Mouse (Mus musculus) midbrain, postnatal 0 days (tissue): ENCODE data around the gene Crb1. TPM values are rescaled to one million over a fixed set of nuclear protein-coding genes. Genes with fewer than 3 reads are reported as not detected.

Source experiments
- ATAC-seq: fragments of 200-750 bp; cut with Nextera tagmentation; 2 replicates; pipeline ENCODE4 v1.8.0; 2017; ENCODE audit warnings: moderate number of reproducible peaks, mild to moderate bottlenecking, moderate TSS enrichment, moderate library complexity; ENCODE audit not compliant: low FRiP score
- DNase-seq: peaks from one replicate; pipeline ENCODE4 v3.0.0-alpha.2; 2015; ENCODE audit warnings: low spot score
- H3K27ac ChIP-seq: fragments of 300-500 bp; sonication (generic); 2 replicates; pipeline ENCODE4 v1.5.1; 2014; ENCODE audit warnings: low read depth, mild to moderate bottlenecking, low read length, mixed read lengths
- H3K27me3 ChIP-seq: fragments of 300-500 bp; sonication (generic); 2 replicates; pipeline ENCODE4 v1.6.1; 2014; ENCODE audit warnings: low read length, control low read depth, mixed read lengths; ENCODE audit not compliant: insufficient read depth
- H3K36me3 ChIP-seq: fragments of 300-500 bp; sonication (generic); 2 replicates; pipeline ENCODE4 v1.6.1; 2014; ENCODE audit warnings: low read length, control low read depth, mixed read lengths; ENCODE audit not compliant: insufficient read depth
- H3K4me1 ChIP-seq: fragments of 300-500 bp; sonication (generic); 2 replicates; pipeline ENCODE4 v1.6.1; 2014; ENCODE audit warnings: mild to moderate bottlenecking, control low read depth, antibody characterized with exemption, low read length, mixed read lengths; ENCODE audit not compliant: insufficient read depth
- H3K4me2 ChIP-seq: fragments of 300-500 bp; sonication (generic); 2 replicates; pipeline ENCODE4 v1.6.1; 2014; ENCODE audit warnings: low read depth, mild to moderate bottlenecking, low read length, mixed read lengths; ENCODE audit not compliant: poor library complexity, severe bottlenecking
- H3K4me3 ChIP-seq: fragments of 300-500 bp; sonication (generic); 2 replicates; pipeline ENCODE4 v1.5.1; 2014; ENCODE audit warnings: low read depth, mild to moderate bottlenecking, low read length, moderate library complexity
- H3K9ac ChIP-seq: fragments of 300-500 bp; sonication (generic); replicated peaks from 2 replicates; pipeline ENCODE4 v1.6.1; 2014; ENCODE audit warnings: mild to moderate bottlenecking, low read length, moderate library complexity, mixed read lengths; ENCODE audit not compliant: poor library complexity, severe bottlenecking
- H3K9me3 ChIP-seq: fragments of 300-500 bp; sonication (generic); 2 replicates; pipeline ENCODE4 v1.6.1; 2016; ENCODE audit warnings: low read length, control low read depth
- CTCF ChIP-seq: IDR thresholded peaks from 2 replicates; pipeline ENCODE4 v1.5.1; 2016; ENCODE audit warnings: antibody characterized with exemption, mild to moderate bottlenecking
- WGBS: fragments of 180-500 bp; shearing (Covaris S2); extraction: QIAGEN DNeasy Blood & Tissue Kit; methylation state at CpG from one replicate; pipeline ENCODE4 v1.1.7; 2014; 5-methylcytosine and 5-hydroxymethylcytosine counted together
- polyA plus RNA-seq: library from polyadenylated mRNA; unstranded; fragments of >200 nt; fragmentation: Nextera tagmentation; extraction: Ambion mirVana; gene quantifications from 2 replicates; pipeline ENCODE4 v1.2.1, GENCODE M21; 2015
- total RNA-seq: library from RNA; depleted of rRNA; stranded (reverse); fragments of >200 nt; gene quantifications from 2 replicates; pipeline ENCODE4 v1.2.3, GENCODE M21; 2014

Crb1 gene
- total and polyA plus RNA-seq, 2 experiments from 2014 or later = 1.8 to 3.0 TPM

- Histone ChIP-seq H3K36me3 (no peaks in the 10 kb centered on the region), H3K27ac (no peak overlapping the region), H3K27me3 (no peaks in the 10 kb centered on the region), H3K4me3 (no peak overlapping the region), H3K4me2 (no peak overlapping the region), H3K9ac (no peak overlapping the region), H3K9me3 (no peaks in the 10 kb centered on the region), H3K4me1 (no peaks in the 10 kb centered on the region)
- DNase-seq (no peak), ATAC-seq (no peak)
- no peak for TF ChIP-seq CTCF
- 87% methylated on average over 6 of the region's 6 CpGs for WGBS
Observed at GRCm38 (mm10) chr1:139224309-139224949, 152.5 kb downstream of the Crb1 start.

- H3K4me3 ChIP-seq = no peak overlapping the region
- H3K27ac ChIP-seq = no peak overlapping the region
- no peak overlapping the region for H3K9ac ChIP-seq
- H3K27me3 ChIP-seq = no peaks in the 10 kb centered on the region
- H3K36me3 ChIP-seq = no peaks in the 10 kb centered on the region
- H3K9me3 ChIP-seq = no peaks in the 10 kb centered on the region
- ATAC-seq (no peak), DNase-seq (no peak)
- no peaks in the 10 kb centered on the region for H3K4me1 ChIP-seq
- TF ChIP-seq CTCF = no peak
- 74% methylated on average over 4 of the region's 4 CpGs for WGBS
- H3K4me2 ChIP-seq = no peak overlapping the region
Observed at GRCm38 (mm10) chr1:139223804-139224203, 153.1 kb downstream of the Crb1 start.

GRCm38 (mm10) chr1:139215311-139215710, 161.6 kb downstream of the Crb1 start:
- DNase-seq (no peak), ATAC-seq (no peak)
- H3K36me3 ChIP-seq = no peaks in the 10 kb centered on the region
- no peaks in the 10 kb centered on the region for H3K27me3 ChIP-seq
- no peak overlapping the region for H3K4me2 ChIP-seq
- 70% methylated on average over 8 of the region's 8 CpGs for WGBS
- no peak overlapping the region for H3K9ac ChIP-seq
- H3K9me3 ChIP-seq = no peaks in the 10 kb centered on the region
- no peak overlapping the region for H3K4me3 ChIP-seq
- H3K4me1 ChIP-seq = 0 out of 2 replicates have a peak, but pooled peaks cover 4% of the 10 kb centered on the region
- TF ChIP-seq CTCF = no peak
- H3K27ac ChIP-seq = no peak overlapping the region

- TF ChIP-seq CTCF = no peak
- Histone ChIP-seq H3K36me3 (no peaks in the 10 kb centered on the region), H3K27me3 (no peaks in the 10 kb centered on the region), H3K27ac (no peak overlapping the region), H3K9me3 (no peaks in the 10 kb centered on the region), H3K4me2 (no peak overlapping the region), H3K9ac (no peak overlapping the region), H3K4me1 (0 out of 2 replicates have a peak, but pooled peaks cover 7% of the 10 kb centered on the region), H3K4me3 (no peak overlapping the region)
- ATAC-seq (no peak), DNase-seq (no peak)
- WGBS = 74% methylated on average over 4 of the region's 4 CpGs
Observed at GRCm38 (mm10) chr1:139210505-139210904, 166.4 kb downstream of the Crb1 start.

- Histone ChIP-seq H3K4me2 (0 out of 2 replicates have a peak overlapping the region, but pooled peaks have one; percentile 1), H3K27ac (no peak overlapping the region), H3K36me3 (no peaks in the 10 kb centered on the region), H3K27me3 (no peaks in the 10 kb centered on the region), H3K4me1 (0 out of 2 replicates have a peak, but pooled peaks cover 7% of the 10 kb centered on the region), H3K9ac (no peak overlapping the region), H3K4me3 (no peak overlapping the region), H3K9me3 (no peaks in the 10 kb centered on the region)
- WGBS = 13% methylated on average over 7 of the region's 7 CpGs
- peak; percentile 39 for DNase-seq
- no peak for ATAC-seq
- no peak for TF ChIP-seq CTCF
Observed at GRCm38 (mm10) chr1:139209796-139210195, 167.1 kb downstream of the Crb1 start.

GRCm38 (mm10) chr1:139206259-139206658, 170.6 kb downstream of the Crb1 start:
- no peak for DNase-seq
- no peaks in the 10 kb centered on the region for H3K36me3 ChIP-seq
- no peak overlapping the region for H3K4me3 ChIP-seq
- H3K4me1 ChIP-seq = 0 out of 2 replicates have a peak, but pooled peaks cover 7% of the 10 kb centered on the region
- no peaks in the 10 kb centered on the region for H3K27me3 ChIP-seq
- no peak for TF ChIP-seq CTCF
- H3K9me3 ChIP-seq = no peaks in the 10 kb centered on the region
- ATAC-seq = no peak
- no peak overlapping the region for H3K27ac ChIP-seq
- 79% methylated on average over 4 of the region's 4 CpGs for WGBS
- no peak overlapping the region for H3K9ac ChIP-seq
- no peak overlapping the region for H3K4me2 ChIP-seq
